Mouse (Mus musculus): ENCODE data around the gene C530008M17Rik.

- TF ChIP-seq CTCF (IDR thresholded peaks at IDR 0.05; ENCODE audit: insufficient read depth, low read depth, low read length) (no peak), POLR2A (IDR thresholded peaks at IDR 0.05; ENCODE audit: insufficient read depth, low read depth, low read length) (no peak)
These were observed 12.2 kb downstream of the C530008M17Rik start for GRCm38 (mm10) chr5:76668547-76668946.

All from olfactory bulb, adult 2 months (tissue).